Mouse (Mus musculus) heart, embryonic 14.5 days (tissue): ENCODE results near the gene Zfp213. TPM values are rescaled to one million over a fixed set of nuclear protein-coding genes. Genes with fewer than 3 reads are reported as not detected.

Source experiments
- polyA plus RNA-seq: library from polyadenylated mRNA; unstranded; fragments of >200 nt; fragmentation: Nextera tagmentation; extraction: Ambion mirVana; gene quantifications from 2 replicates; pipeline ENCODE4 v1.2.1, GENCODE M21; 2014

Zfp213 gene
- polyA plus RNA-seq, 1 experiment from 2014 or later, result 13.8 TPM

Other genes with a start within 250 kb of the Zfp213 start
- not detected in 2 replicates for gene Vmn2r115, start 220.5 kb downstream of the Zfp213 start, polyA plus RNA-seq
- not detected in 2 replicates for gene Vmn2r116, start 179.6 kb downstream of the Zfp213 start, polyA plus RNA-seq
- not detected in 2 replicates for gene Vmn2r117, start 84.5 kb downstream of the Zfp213 start, polyA plus RNA-seq
- gene Zfp13, start 35.2 kb upstream of the Zfp213 start, polyA plus RNA-seq, result 7.0 and 8.9 TPM in 2 replicates
- gene Zscan10, start 36.6 kb upstream of the Zfp213 start, polyA plus RNA-seq, result not detected in 2 replicates
- 0.26 and 0.70 TPM in 2 replicates for gene Mmp25, start 81.0 kb upstream of the Zfp213 start, polyA plus RNA-seq
- gene Bicdl2, start 96.3 kb upstream of the Zfp213 start, polyA plus RNA-seq, result 0.15 and 0.16 TPM in 2 replicates
- 403 and 405 TPM in 2 replicates for gene Hcfc1r1, start 109.4 kb upstream of the Zfp213 start, polyA plus RNA-seq
- gene Thoc6, start 109.6 kb upstream of the Zfp213 start, polyA plus RNA-seq, result 31.1 and 35.0 TPM in 2 replicates
- 107 and 114 TPM in 2 replicates for gene Tnfrsf12a, start 113.2 kb upstream of the Zfp213 start, polyA plus RNA-seq
- 0.42 TPM in 1 of 2 replicates, not detected in the other for gene Cldn6, start 115.0 kb upstream of the Zfp213 start, polyA plus RNA-seq
- gene Cldn9, start 119.8 kb upstream of the Zfp213 start, polyA plus RNA-seq, result 0.14 TPM in 1 of 2 replicates, not detected in the other
- not detected in 2 replicates for gene 1520401A03Rik, start 158.5 kb upstream of the Zfp213 start, polyA plus RNA-seq
- gene Pkmyt1, start 162.1 kb upstream of the Zfp213 start, polyA plus RNA-seq, result 27.2 and 28.1 TPM in 2 replicates
- gene Paqr4, start 176.6 kb upstream of the Zfp213 start, polyA plus RNA-seq, result 10.6 and 12.7 TPM in 2 replicates
- not detected in 2 replicates for gene Kremen2, start 181.6 kb upstream of the Zfp213 start, polyA plus RNA-seq
- 42.4 TPM in 2 replicates for gene Flywch1, start 207.4 kb upstream of the Zfp213 start, polyA plus RNA-seq
- gene Flywch2, start 221.8 kb upstream of the Zfp213 start, polyA plus RNA-seq, result 4.4 and 5.1 TPM in 2 replicates
- gene Srrm2, start 226.3 kb upstream of the Zfp213 start, polyA plus RNA-seq, result 300 and 318 TPM in 2 replicates